Mouse (Mus musculus) ES-E14 (cell line): ENCODE data around the gene Plpp7.

Experiments used
- CHD2 ChIP-seq: IDR thresholded peaks from 2 replicates; pipeline ENCODE4 v1.6.1; 2014; ENCODE audit warnings: mild to moderate bottlenecking, low read depth, low read length, inconsistent platforms
- ZC3H11A ChIP-seq: IDR thresholded peaks from 2 replicates; pipeline ENCODE4 v1.6.1; 2012; ENCODE audit warnings: low read depth, mild to moderate bottlenecking, inconsistent platforms, low read length, borderline replicate concordance

- TF ChIP-seq ZC3H11A (no peak), CHD2 (no peak)
These were observed 49.3 kb downstream of the Plpp7 start for GRCm38 (mm10) chr2:32144633-32145032.
